Mouse (Mus musculus) C2C12 (cell line): ENCODE data around the gene Sltm. TPM values are rescaled to one million over a fixed set of nuclear protein-coding genes. Genes with fewer than 3 reads are reported as not detected.

Experiments
- H3K27me3 ChIP-seq: one replicate; pipeline ENCODE4 v1.6.1; 2011; ENCODE audit not compliant: control insufficient read depth, insufficient read depth, insufficient read length
- H3K36me3 ChIP-seq: one replicate; pipeline ENCODE4 v1.6.1; 2011; ENCODE audit not compliant: control insufficient read depth, insufficient read depth
- H3K4me3 ChIP-seq: one replicate; pipeline ENCODE4 v1.5.1; 2011; ENCODE audit warnings: mild to moderate bottlenecking, control low read depth; ENCODE audit not compliant: poor library complexity, insufficient read depth, severe bottlenecking
- H3K79me2 ChIP-seq: one replicate; pipeline ENCODE4 v1.6.1; 2011; ENCODE audit not compliant: control insufficient read depth, insufficient read depth
- H3K79me3 ChIP-seq: one replicate; pipeline ENCODE4 v1.6.1; 2011; ENCODE audit warnings: low read depth, control low read depth
- H3ac ChIP-seq: one replicate; pipeline ENCODE3; 2011; ENCODE audit warnings: low read depth; ENCODE audit not compliant: control insufficient read depth, insufficient read length
- CEBPB ChIP-seq: IDR thresholded peaks from one replicate; pipeline ENCODE4 v1.6.1; 2011; ENCODE audit warnings: low read depth, mild to moderate bottlenecking, control low read depth, moderate library complexity
- CTCF ChIP-seq: IDR thresholded peaks from one replicate; pipeline ENCODE4 v1.5.1; 2011; ENCODE audit not compliant: control insufficient read depth, insufficient read depth, insufficient read length
- FOSL1 ChIP-seq: IDR thresholded peaks from one replicate; pipeline ENCODE4 v1.8.0; 2011; ENCODE audit warnings: mild to moderate bottlenecking, low read length; ENCODE audit not compliant: poor library complexity, insufficient read depth, severe bottlenecking
- MAX ChIP-seq: IDR thresholded peaks from one replicate; pipeline ENCODE4 v1.6.1; 2011; ENCODE audit warnings: mild to moderate bottlenecking, control low read depth
- MYOD1 ChIP-seq: IDR thresholded peaks from one replicate; pipeline ENCODE4 v1.6.1; 2011; ENCODE audit warnings: low read depth; ENCODE audit not compliant: control insufficient read depth, insufficient read length
- MYOG ChIP-seq: IDR thresholded peaks from one replicate; pipeline ENCODE4 v1.6.1; 2011; ENCODE audit not compliant: control insufficient read depth, insufficient read length; ENCODE audit errors: extremely low read depth
- USF1 ChIP-seq: IDR thresholded peaks from one replicate; pipeline ENCODE4 v1.6.1; 2011; ENCODE audit warnings: low read depth, mild to moderate bottlenecking, control low read depth, moderate library complexity
- polyA plus RNA-seq: library from polyadenylated mRNA; unstranded; fragments of >200 nt; fragmentation: generic; extraction: Trizol; gene quantifications from one replicate; pipeline ENCODE4 v1.2.1, GENCODE M21; 2012; ENCODE audit warnings: missing spikeins

Sltm gene
- polyA plus RNA-seq, 1 experiment = 11.3 TPM

- H3K79me3 ChIP-seq = peaks cover 38% of the 10 kb centered on the region
- H3K27me3 ChIP-seq = no peaks in the 10 kb centered on the region
- no peak overlapping the region for H3K4me3 ChIP-seq
- TF ChIP-seq CTCF (no peak), USF1 (no peak), CEBPB (no peak), MYOD1 (no peak), MAX (no peak), MYOG (no peak), FOSL1 (no peak)
- H3K79me2 ChIP-seq = peaks cover 85% of the 10 kb centered on the region
- no peak overlapping the region for H3ac ChIP-seq
- H3K36me3 ChIP-seq = peaks cover 15% of the 10 kb centered on the region
Measured at GRCm38 (mm10) chr9:70555431-70555830, 12.9 kb downstream of the Sltm start.

GRCm38 (mm10) chr9:70556796-70557195 lies 14.2 kb downstream of the Sltm start:
- TF ChIP-seq MYOD1 (no peak), FOSL1 (no peak), CEBPB (no peak), CTCF (no peak), USF1 (no peak), MYOG (no peak), MAX (no peak)
- peaks cover 7% of the 10 kb centered on the region for H3K36me3 ChIP-seq
- no peak overlapping the region for H3ac ChIP-seq
- no peak overlapping the region for H3K4me3 ChIP-seq
- no peaks in the 10 kb centered on the region for H3K27me3 ChIP-seq
- H3K79me3 ChIP-seq = peaks cover 29% of the 10 kb centered on the region
- H3K79me2 ChIP-seq = peaks cover 72% of the 10 kb centered on the region

- TF ChIP-seq MYOD1 (no peak), USF1 (no peak)
- Histone ChIP-seq H3K27me3 (no peaks in the 10 kb centered on the region), H3ac (no peak overlapping the region), H3K4me3 (no peak overlapping the region), H3K36me3 (peaks cover 24% of the 10 kb centered on the region), H3K79me2 (peaks cover 43% of the 10 kb centered on the region), H3K79me3 (peaks cover 14% of the 10 kb centered on the region)
Measured at GRCm38 (mm10) chr9:70562825-70563224, 20.3 kb downstream of the Sltm start.

- peaks cover 27% of the 10 kb centered on the region for H3K36me3 ChIP-seq
- TF ChIP-seq MYOG (no peak), USF1 (no peak), MAX (no peak), CTCF (no peak), MYOD1 (no peak), FOSL1 (no peak), CEBPB (no peak)
- H3K27me3 ChIP-seq = no peaks in the 10 kb centered on the region
- peaks cover 32% of the 10 kb centered on the region for H3K79me2 ChIP-seq
- H3ac ChIP-seq = no peak overlapping the region
- no peak overlapping the region for H3K4me3 ChIP-seq
- peaks cover 7% of the 10 kb centered on the region for H3K79me3 ChIP-seq
Measured at GRCm38 (mm10) chr9:70567651-70568050, 25.1 kb downstream of the Sltm start.

GRCm38 (mm10) chr9:70570351-70570750 lies 27.8 kb downstream of the Sltm start:
- TF ChIP-seq MYOG (no peak), MYOD1 (no peak), CTCF (no peak), MAX (no peak), USF1 (no peak), CEBPB (no peak), FOSL1 (no peak)
- no peak overlapping the region for H3K4me3 ChIP-seq
- H3K79me2 ChIP-seq = peaks cover 14% of the 10 kb centered on the region
- H3ac ChIP-seq = no peak overlapping the region
- H3K27me3 ChIP-seq = no peaks in the 10 kb centered on the region
- peaks cover 5% of the 10 kb centered on the region for H3K79me3 ChIP-seq
- peaks cover 33% of the 10 kb centered on the region for H3K36me3 ChIP-seq

- no peaks in the 10 kb centered on the region for H3K27me3 ChIP-seq
- no peak overlapping the region for H3ac ChIP-seq
- H3K36me3 ChIP-seq = peaks cover 68% of the 10 kb centered on the region
- H3K4me3 ChIP-seq = no peak overlapping the region
- no peaks in the 10 kb centered on the region for H3K79me3 ChIP-seq
- no peaks in the 10 kb centered on the region for H3K79me2 ChIP-seq
- no peak for TF ChIP-seq CTCF
- no peak for TF ChIP-seq USF1
- TF ChIP-seq FOSL1 = no peak
- no peak for TF ChIP-seq MYOD1
- no peak for TF ChIP-seq MAX
- no peak for TF ChIP-seq MYOG
- TF ChIP-seq CEBPB = no peak
Measured at GRCm38 (mm10) chr9:70578123-70578522, 35.6 kb downstream of the Sltm start.
